Mouse (Mus musculus): ENCODE measurements around the gene Cyth4.

Gene Cyth4

DNA sequence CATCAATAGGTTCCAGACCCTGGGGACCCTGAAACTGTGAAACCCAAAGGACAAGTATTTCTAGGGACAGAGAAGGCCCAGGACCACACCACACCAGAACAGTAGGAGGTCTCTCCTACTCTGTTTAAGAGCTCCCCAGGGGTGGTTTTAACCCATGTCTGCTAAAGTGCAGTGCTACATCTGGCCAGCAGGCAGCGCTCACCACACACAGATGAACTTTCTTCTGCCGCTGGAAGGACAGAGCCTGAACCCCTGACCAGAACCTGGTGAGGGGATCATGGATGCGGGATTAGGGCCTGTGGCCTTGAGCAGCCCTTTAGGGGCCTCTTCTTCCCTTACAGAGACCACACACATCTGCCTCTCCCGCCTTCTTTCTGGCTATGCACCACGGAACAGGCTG, 26.6 kb downstream of the Cyth4 start:
- DNase-seq (ENCODE audit: low spot score), result peak; percentile 68

DNA sequence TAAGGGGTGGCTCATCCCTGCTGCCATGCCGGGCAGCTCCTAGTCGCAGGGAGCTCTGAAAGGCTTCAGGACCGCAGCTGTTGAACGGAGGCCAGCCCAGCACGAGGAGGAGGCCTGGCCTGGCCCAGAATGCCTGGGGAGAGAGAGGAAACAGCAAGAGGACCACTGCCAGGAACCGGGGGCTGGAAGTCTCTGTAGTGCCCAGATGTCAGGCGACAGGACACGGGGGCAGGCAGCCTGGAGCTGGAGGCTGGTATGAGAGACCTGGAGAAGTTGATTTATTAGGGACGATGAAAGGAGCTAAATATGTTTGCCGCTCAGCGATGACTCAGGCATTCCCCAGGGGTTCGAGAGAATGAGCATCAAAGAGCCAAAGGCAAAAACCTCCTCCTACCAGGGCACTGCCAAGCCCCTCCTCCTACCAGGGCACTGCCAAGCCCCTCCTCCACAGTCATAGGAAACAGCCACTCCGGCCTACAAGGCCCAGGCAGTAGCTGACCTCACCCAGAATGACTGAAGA, 27.6 kb downstream of the Cyth4 start:
- DNase-seq (ENCODE audit: low spot score), result peak; percentile 71

DNA sequence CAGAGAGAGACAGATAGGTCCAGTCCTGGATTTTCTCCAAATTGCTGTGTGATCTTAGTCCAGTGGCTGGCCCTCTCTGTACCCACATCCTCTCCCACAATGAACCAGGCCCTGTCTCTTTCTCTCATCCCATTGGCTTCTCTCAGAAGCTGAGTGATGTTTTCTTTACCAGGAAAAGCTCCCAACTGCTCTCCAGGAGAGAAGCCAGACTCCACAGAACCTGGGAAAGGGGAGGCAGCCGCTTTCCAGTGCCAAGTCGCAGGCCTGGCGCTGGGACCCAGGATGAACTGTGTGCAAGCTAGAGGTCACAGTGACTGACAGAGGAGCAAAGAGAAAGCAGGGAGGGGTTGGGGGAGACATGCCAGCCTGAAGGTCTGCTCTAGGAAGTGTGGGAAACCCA, 28.1 kb downstream of the Cyth4 start:
- DNase-seq (ENCODE audit: low spot score), result peak; percentile 18

DNA sequence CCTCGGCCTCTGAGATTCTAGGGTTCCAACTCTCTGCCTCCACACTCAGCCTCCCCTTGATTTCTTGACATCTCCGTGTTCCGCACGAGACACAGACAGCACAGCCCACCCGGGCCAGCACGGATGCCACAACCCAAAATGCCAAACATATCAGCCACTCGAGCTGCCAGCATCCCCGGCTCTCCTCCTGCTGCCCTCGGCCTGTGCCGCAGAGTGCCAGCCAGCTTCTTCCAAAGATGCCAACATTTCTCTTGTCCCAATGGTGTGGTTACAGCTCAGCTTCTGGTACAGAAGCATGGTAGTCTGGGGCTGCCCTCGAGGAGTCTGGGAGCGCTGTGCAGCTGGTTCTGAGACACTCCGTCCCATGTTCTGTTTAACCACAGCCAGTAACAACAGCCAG, 29.4 kb downstream of the Cyth4 start:
- DNase-seq (ENCODE audit: low spot score), result no peak

DNA sequence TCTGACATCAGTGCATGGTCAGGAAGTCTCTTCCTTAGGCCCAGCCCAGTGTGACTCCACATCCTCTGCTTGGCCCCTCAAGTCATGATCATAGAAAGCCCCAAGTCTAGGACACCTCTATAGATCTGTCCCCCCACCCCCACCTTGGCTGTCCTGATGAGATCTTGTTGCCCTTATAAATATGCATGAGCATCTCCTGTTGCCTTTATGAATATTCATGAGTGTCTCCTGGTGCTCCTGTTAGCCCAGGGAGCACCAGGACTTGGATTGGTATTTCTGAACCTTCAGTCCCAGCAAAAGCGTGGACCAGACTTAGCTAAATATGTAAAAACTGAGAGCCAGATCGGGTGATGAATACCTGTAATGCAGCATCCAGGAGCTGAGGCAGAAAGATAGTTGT, 35.5 kb downstream of the Cyth4 start:
- no peak for DNase-seq (ENCODE audit: low spot score)

DNA sequence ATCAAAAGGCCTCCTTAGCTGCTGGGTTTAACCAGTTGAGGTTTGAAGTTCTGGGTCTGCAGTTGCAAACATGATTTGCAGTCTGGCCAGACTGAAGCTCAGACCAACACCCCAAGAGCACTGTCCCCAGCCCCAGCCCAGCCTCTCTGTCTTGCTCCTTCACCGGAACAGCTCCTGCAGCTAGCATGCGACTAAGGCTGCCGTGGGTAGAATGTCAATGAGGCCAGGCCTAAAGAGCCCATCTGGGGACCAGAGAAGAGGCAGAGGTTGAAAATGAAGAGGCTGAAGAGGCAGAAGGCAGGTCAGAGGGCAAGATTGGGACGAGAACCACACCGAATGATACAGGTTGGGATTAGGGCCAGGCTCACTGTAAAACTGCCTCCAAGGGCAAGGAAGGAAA, 36.6 kb downstream of the Cyth4 start:
- no peak for DNase-seq (ENCODE audit: low spot score)

DNA sequence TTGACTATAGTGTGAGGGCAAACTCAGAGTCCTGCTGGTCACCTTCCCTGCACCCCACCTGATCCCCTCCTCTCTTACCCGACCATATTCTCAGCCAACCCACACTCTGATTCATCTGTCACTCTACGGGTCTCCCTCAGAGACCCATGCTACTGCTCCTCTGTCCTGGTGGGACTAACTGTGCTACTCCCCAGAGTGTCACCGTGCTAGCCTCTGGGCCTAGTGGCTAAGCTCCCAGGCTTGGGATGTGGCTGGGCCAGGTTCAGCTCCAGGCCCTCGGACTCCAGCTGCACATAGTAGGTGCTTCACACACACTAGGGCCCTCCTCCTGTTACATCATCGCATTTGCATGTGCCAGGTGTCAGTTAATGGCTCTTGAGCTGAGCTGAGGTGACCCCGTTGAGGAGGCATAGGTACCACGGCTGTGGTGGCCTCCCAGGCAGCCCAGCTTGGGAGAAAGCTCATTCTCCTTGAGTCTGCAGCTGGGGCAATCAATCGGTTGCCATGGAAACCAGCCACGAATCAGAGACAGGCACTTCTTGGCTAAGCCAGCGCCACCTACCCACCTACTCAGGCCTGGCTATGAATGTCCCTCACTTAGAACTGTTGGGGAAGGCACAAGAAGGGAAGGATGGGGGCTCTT, 37.4 kb downstream of the Cyth4 start:
- no peak for DNase-seq (ENCODE audit: low spot score)

DNA sequence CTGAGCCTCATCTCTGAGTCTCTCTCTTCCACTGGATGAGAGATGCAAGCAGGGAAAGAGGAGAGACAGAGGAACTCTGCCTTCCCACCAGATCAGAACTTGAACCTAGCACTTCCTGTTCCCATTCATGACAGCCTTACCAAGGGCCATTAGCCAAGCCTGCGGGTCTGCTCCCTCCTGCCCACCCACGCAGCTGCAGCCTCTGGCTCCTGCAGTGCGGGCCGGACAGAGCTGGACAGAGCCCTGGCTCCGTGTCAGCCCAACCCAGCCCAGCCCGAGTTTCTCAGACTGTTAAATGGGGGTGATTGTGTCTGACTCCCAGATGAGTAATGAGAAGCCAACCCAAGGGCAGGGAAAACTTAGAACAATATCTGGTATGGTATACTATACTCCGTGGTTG, 38.4 kb downstream of the Cyth4 start:
- DNase-seq (ENCODE audit: low spot score), result no peak

DNA sequence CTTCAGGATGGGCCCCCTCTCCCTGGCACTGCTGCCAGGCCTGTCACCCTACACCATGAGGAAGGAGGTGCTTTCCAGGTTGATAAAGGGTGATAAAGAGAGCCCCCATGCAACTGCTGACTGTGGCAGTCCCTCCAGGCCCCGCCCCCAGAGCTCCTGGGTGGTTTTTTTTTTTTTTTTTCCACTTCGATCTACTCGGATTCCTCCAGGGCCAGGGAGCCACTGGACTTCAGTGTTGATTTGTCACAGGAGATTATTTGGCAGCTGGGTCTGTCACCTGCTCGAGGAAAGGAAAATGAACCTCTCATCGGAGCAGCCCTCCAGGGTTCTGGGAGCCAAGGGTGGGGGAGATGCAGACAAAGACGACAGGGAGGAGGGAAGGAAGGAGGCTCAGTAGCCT, 46.8 kb downstream of the Cyth4 start:
- no peak for DNase-seq (ENCODE audit: low spot score)

DNA sequence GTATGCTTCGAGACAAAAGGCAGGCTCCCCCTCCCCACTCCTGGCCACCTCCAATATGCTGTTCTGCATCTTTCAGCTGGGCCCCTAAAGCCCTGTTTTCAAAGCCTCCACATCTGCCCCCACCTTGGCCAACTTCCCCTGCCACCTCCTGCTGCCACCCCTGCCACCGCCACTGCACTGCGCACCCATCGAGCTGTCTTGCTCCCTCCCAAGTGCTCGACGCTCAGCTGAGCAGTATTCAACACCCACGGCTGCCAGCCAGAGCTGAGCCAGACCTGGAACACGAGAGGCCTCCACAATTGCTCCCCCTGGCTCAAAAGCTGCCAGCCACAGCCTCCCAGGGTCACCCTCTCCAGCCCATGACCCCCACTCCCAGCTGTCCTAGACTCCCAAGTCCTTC, 47.8 kb downstream of the Cyth4 start:
- no peak for DNase-seq (ENCODE audit: low spot score)

DNA sequence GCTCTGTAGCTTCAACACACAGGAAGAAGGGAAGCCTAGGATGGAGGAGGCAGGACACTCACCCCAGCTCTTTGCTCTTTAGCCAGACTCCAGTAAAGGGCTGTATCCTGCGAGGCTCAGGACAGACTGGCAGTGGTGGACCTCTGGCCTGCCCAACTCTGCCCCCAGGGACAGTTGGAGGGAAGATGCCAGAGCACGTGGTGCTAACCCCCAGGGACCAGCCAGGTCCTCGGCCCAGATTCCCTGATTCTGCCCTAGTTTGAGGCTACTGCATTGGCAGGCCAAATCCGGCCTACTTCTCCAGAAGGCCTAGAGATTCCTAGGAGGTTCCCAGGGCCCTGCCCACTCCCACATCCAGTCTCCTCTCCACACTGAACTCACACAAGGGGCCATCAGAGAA, 50.9 kb downstream of the Cyth4 start:
- no peak for DNase-seq (ENCODE audit: low spot score)

DNA sequence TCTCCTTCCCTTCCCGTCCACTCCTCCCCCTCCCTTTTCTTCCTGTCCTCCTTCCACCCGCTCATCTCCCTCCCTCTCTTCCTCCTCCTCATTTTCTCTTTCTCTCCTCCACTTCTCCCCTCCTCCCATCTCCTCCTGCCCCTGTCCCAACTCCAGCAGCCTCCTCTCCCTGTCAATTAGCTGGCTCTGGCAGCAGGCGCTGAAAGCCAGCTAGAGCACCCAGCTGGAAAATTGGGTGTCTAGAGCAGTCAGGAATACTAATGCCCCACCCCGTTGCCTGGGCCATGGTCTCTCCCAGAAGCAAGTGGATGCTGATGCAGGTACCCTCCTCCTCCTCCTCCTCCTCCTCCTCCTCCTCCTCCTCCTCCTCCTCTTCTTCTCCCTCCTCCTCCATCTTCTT, 54.3 kb downstream of the Cyth4 start:
- DNase-seq (ENCODE audit: low spot score), result no peak

DNA sequence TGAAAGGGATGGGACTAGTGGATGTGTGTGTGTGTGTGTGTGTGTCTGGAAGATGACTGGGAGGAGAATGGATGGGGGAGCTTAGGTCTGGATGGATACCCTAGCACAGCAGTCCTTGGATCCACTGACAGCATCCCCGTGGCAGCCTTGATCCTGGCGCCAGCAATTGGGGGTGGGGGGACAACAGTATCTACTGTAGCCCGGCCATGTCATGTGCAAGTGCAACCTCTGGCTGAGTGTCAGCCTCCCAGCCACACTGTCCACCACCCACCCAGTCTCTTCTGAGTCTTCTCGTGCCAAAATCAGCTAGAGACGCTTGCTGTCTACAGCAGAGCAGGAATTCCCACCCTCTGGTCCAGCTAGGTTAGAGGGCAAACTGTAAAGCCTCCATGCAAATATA, 67.4 kb downstream of the Cyth4 start:
- DNase-seq (ENCODE audit: low spot score), result no peak

DNA sequence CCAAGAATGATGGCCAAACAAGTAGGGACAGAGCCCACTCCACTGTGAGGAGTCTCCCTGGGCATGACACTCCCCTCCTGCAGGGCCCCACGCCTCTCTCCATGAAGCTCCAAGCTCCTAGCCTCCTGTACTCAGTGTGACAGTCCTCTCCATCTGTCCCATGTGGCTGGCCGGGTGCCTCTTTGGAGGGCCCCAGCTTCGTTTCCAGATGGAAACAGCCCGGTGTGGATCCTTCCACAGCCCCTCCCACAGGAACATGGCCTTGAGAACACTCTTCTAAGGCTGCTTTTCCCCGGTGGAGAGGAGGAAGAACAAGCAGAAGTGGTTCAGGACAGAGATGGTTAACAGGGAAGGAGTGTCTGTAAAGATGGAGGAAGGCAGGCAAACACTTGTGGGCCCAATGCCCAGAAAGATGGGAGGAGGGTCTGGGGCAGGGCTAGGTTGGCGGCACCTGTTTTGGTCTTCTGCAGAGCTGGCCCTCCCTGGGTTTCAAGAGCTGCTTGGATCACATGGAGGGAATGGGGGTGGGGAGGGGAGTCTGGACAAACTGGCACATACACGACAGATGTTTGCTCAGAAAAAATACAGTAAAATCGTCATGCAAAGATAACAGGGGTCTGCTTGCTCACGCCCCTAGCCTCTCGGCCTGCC, 72.5 kb downstream of the Cyth4 start:
- DNase-seq (ENCODE audit: low spot score), result no peak

DNA sequence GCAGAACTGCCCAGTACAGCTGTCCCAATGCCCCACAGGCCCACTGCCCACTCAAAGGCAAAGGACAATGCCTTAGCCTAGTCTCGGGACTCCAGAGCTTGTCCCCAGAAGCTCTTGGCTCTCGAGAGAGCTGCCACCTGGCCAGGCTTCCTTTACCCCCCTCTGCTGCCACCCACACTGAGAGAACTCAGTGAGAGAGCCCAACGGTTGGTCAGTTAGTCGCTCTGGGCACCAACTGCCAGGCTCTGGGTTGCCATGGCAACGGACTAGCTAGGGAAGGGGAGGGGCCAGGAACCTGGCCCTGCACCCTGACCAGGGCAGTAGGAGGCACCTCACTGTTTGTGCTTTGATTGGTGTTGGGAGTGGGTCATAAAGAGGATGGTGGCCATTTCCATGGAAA, 73.5 kb downstream of the Cyth4 start:
- DNase-seq (ENCODE audit: low spot score), result no peak

Data from ovary, postnatal 14 days (tissue).